Mouse (Mus musculus) small intestine, adult 2 months (tissue): ENCODE measurements around the gene Cxcl17. TPM values are rescaled to one million over a fixed set of nuclear protein-coding genes. Genes with fewer than 3 reads are reported as not detected.

Experiments
- H3K27ac ChIP-seq: fragments of 200-500 bp; 2 replicates; pipeline ENCODE4 v1.5.1; 2012; ENCODE audit warnings: low read depth, low read length, control low read depth, inconsistent platforms; ENCODE audit not compliant: insufficient read depth
- H3K27me3 ChIP-seq: fragments of 200-500 bp; 2 replicates; pipeline ENCODE4 v1.6.1; 2012; ENCODE audit warnings: mild to moderate bottlenecking, moderate library complexity, low read length, inconsistent platforms; ENCODE audit not compliant: control insufficient read depth, insufficient read depth
- H3K36me3 ChIP-seq: fragments of 200-500 bp; 2 replicates; pipeline ENCODE4 v1.6.1; 2012; ENCODE audit warnings: mild to moderate bottlenecking, low read length, control low read depth, inconsistent platforms; ENCODE audit not compliant: control insufficient read depth, insufficient read depth
- H3K4me1 ChIP-seq: fragments of 200-500 bp; 2 replicates; pipeline ENCODE4 v1.6.1; 2012; ENCODE audit warnings: low read length, inconsistent platforms, mixed read lengths; ENCODE audit not compliant: control insufficient read depth, insufficient read depth, insufficient read length
- H3K4me3 ChIP-seq: fragments of 200-500 bp; 2 replicates; pipeline ENCODE4 v1.5.1; 2012; ENCODE audit warnings: low read depth, mild to moderate bottlenecking, control low read depth, inconsistent platforms, low read length, moderate library complexity
- CTCF ChIP-seq: fragments of 200-500 bp; IDR thresholded peaks from 2 replicates; pipeline ENCODE4 v1.5.1; 2012; ENCODE audit warnings: low read depth, mild to moderate bottlenecking, control low read depth, inconsistent platforms, low read length, moderate library complexity, mixed read lengths; ENCODE audit not compliant: insufficient replicate concordance, insufficient read length; ENCODE audit errors: extremely low read depth
- POLR2A ChIP-seq: fragments of 200-500 bp; IDR thresholded peaks from 2 replicates; pipeline ENCODE4 v1.6.1; 2012; ENCODE audit warnings: low read depth, mild to moderate bottlenecking, control low read depth, inconsistent platforms, low read length, moderate library complexity
- WGBS: fragments of 180-500 bp; shearing (Covaris S2); methylation state at CpG from one replicate; pipeline ENCODE4 v1.1.7; 2018; 5-methylcytosine and 5-hydroxymethylcytosine counted together
- polyA plus RNA-seq: library from polyadenylated mRNA; depleted of rRNA; stranded (reverse); fragments of >200 nt; gene quantifications from 2 replicates; pipeline ENCODE4 v1.2.3, GENCODE M21; 2012

The Cxcl17 gene
- polyA plus RNA-seq, 1 experiment = not detected

DNA sequence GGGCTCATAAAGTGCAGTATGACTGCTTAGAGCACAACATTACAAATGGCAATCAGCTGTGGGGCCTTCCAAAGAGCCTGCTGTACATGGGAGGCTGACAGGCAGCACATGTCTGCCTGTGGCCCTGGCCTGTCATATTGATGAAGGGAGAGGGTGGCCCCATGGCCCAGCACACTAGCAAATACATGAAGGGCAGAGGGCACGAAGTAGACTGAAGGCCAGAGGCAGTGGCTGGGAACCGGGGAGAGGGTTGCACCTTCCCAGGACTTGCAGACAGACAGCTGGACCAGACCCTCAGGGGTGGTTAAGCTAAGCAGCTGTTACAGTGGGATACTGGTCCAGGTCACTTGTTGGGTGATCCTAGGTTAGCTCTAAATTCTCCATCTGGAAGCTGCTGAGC is 21.7 kb downstream of the Cxcl17 start:
- TF ChIP-seq CTCF (no peak), POLR2A (no peak)
- WGBS = 58% methylated on average over 2 of the region's 2 CpGs
- H3K27ac ChIP-seq = peak overlapping the region; percentile 97
- H3K36me3 ChIP-seq = peaks cover 15% of the 10 kb centered on the region
- H3K4me1 ChIP-seq = peaks cover 52% of the 10 kb centered on the region
- H3K4me3 ChIP-seq = no peak overlapping the region
- no peaks in the 10 kb centered on the region for H3K27me3 ChIP-seq

DNA sequence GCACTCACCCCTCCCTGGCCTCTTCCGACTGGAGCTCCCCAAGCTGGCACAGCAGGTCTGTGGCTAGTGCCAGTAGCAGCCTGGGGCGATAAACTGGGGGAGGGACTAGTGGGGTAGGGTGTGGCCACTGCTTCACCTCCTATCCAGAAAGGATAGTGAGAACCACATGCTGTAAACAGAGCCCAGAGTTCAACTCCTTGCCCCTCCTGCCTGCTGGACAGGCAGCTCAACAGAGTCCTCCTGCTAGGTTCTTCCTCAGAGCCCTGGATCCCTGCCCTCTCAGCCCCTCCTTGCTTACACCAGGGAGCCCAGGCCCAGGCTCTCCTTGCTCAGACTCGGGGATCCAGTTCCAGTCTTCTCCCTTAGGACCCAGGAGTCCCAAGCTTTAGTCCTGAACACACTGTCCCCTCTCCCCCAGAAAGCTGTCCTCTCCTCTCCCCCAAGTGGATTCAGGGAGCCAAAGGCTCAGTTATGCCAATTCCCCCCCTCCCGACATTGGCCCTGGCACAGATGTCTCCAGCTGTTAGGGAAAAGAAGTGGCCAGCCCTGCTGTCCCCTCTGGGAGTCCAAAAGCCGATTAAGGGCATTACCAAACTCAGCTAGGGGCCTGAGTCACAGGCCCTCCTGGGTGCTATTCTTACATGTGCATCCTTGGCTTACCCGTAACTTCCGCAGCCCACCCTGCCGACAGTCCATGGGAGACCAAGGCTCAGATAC is 22.5 kb downstream of the Cxcl17 start:
- Histone ChIP-seq H3K27ac (peak overlapping the region; percentile 97), H3K4me1 (peaks cover 60% of the 10 kb centered on the region), H3K4me3 (peak overlapping the region; percentile 65), H3K27me3 (no peaks in the 10 kb centered on the region), H3K36me3 (peaks cover 20% of the 10 kb centered on the region)
- TF ChIP-seq CTCF (no peak), POLR2A (peak; percentile 88; the same call in 1 of the 2 replicates)
- 35% methylated on average over 8 of the region's 8 CpGs for WGBS

DNA sequence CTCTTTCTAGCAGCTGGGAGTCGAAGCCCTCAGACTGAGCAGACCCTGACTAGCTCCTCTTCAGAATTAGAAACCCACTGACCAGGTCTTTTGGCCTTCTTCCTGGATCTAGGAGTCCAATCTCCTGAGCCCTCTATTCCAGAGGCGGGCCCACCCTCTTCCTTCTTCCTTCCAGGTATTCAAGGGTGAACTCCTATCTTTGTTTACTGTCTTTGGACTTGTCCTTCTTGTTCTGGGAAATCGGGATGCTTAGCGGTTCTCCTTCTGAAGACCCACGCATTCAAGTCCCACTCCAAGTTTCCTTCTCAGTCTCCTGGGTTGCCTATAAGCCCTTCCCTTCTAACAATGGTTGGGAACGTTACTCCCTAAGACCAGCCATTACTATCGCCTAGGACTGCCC is 23.8 kb downstream of the Cxcl17 start:
- Histone ChIP-seq H3K4me3 (peak overlapping the region; percentile 47), H3K27me3 (no peaks in the 10 kb centered on the region), H3K27ac (peak overlapping the region; percentile 97), H3K36me3 (peaks cover 33% of the 10 kb centered on the region), H3K4me1 (peaks cover 61% of the 10 kb centered on the region)
- 78% methylated on average over 7 of the region's 7 CpGs for WGBS
- TF ChIP-seq CTCF (no peak), POLR2A (no peak)

DNA sequence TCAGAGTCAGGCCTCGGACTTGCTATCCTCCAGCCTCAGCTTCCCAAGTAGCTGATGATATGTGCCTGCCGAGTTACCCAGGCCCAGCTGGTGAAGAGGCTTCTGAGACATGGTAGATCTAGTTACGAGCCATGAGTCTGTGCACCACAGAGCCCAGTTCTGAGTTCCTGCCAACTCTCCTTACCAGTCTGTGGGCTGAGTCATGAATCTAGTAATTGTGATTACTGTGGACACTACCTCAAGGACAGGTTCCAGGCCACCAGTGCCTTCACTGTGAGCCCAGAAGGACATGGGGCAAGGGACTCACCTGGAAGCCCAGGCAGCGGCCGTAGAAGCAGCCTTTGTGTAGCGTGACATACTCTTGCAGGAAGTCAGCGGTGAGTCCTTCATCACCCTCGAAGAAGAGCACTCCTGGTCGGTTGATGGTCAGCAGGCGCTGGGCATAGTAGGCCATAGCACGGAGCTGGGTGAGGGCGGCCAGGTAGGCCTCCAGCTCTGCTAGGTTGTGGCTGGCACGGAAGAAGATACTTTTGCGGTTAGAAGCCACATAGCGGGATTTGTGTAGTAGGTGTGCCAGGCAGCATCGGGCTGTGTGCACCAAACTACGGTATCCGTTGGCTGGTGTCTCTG is 24.8 kb downstream of the Cxcl17 start:
- Histone ChIP-seq H3K27ac (peak overlapping the region; percentile 97), H3K4me3 (peak overlapping the region; percentile 47), H3K4me1 (peaks cover 54% of the 10 kb centered on the region), H3K27me3 (no peaks in the 10 kb centered on the region), H3K36me3 (peaks cover 43% of the 10 kb centered on the region)
- 86% methylated on average over 18 of the region's 18 CpGs for WGBS
- TF ChIP-seq POLR2A (no peak), CTCF (no peak)

DNA sequence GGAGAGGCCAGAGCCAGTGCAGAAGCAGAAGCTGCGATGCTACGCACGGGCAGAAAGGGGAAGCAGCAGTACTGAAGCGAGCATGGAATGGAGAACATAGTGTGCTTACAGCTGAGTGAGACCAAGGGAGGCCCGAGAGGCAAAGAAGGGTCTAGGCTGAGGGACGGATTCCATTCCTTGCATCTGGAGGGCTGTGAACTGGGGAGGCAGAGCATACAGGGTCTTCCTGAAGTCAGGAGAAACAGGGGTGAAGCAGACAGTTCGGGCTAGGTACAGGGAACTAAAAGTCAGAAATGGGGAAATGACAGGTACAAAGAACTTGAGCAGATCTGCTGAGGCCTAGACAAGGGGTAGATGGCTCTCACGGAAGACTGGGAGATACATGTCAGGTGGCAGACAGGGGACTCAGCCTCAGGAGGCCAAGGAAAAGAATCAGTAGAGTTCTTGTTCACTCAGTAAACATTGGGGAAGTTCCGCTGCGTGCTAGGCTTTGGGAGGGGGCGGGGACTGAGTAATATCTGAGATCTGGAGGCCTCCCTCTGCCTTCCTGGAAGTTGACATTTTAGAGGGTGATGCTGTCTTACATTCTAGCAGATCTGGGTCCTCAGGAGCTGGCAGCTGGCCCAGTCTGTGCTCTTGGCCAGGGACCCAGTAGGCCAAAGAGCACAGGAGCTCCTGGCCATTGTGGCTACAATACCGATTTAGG is 26.7 kb downstream of the Cxcl17 start:
- H3K27ac ChIP-seq = peak overlapping the region; percentile 76
- peaks cover 58% of the 10 kb centered on the region for H3K36me3 ChIP-seq
- peaks cover 43% of the 10 kb centered on the region for H3K4me1 ChIP-seq
- H3K27me3 ChIP-seq = no peaks in the 10 kb centered on the region
- 42% methylated on average over 12 of the region's 12 CpGs for WGBS
- TF ChIP-seq POLR2A = no peak
- TF ChIP-seq CTCF = no peak
- peak overlapping the region; percentile 41 for H3K4me3 ChIP-seq

DNA sequence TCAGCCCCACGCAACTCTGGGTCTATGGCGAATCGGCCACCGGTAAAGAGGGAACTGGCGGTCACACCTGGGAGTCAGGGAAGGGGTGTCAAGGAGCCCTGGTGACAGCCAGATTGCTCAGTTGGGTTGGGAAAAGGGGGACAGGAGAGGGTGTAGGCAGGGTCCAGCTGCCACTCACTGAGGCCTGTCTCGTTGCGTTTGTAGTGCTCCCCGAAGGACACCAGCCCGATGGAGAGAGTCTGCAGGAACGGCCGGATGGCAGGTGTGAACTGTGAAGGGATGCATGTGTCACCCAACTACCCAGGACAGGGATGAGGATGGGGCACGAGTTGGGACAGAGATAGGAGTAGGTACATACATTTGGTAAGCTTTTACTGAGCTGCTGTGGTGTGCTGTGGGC is 27.4 kb downstream of the Cxcl17 start:
- TF ChIP-seq POLR2A (no peak), CTCF (no peak)
- H3K27ac ChIP-seq = peak overlapping the region; percentile 76
- peaks cover 41% of the 10 kb centered on the region for H3K4me1 ChIP-seq
- H3K27me3 ChIP-seq = no peaks in the 10 kb centered on the region
- peaks cover 65% of the 10 kb centered on the region for H3K36me3 ChIP-seq
- 91% methylated on average over 12 of the region's 12 CpGs for WGBS
- no peak overlapping the region for H3K4me3 ChIP-seq

DNA sequence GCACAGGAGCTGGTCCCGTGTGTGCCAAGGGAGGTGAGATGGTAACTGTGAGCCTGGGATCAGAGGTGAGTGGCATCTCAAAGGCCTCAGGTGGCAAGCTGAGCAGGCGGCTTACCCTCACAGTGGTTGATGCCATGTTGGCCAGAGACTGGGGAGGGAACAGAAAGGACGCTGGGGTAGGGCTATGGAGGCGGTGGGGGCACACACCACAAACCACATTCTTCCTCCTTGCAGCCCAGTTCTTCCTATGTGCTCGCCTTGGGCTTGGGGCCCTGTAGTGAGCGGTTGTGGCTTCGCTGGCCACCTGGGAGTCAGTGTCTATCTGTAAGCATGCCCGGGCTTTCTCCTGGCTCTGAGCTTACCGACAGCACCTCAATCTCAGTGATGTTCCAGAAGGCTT is 27.9 kb downstream of the Cxcl17 start:
- Histone ChIP-seq H3K27me3 (no peaks in the 10 kb centered on the region), H3K36me3 (peaks cover 67% of the 10 kb centered on the region)

More for the DNA sequence above, 27.9 kb downstream of the Cxcl17 start:
- Histone ChIP-seq H3K4me1 (peaks cover 40% of the 10 kb centered on the region), H3K4me3 (no peak overlapping the region), H3K27ac (no peak overlapping the region)
- 83% methylated on average over 9 of the region's 9 CpGs for WGBS
- TF ChIP-seq CTCF (no peak), POLR2A (no peak)
